Mouse (Mus musculus) heart, embryonic 14.5 days (tissue): ENCODE results near the gene Col4a6. TPM values are rescaled to one million over a fixed set of nuclear protein-coding genes. Genes with fewer than 3 reads are reported as not detected.

Source experiments
- ATAC-seq: fragments of 200-750 bp; cut with Nextera tagmentation; 2 replicates; pipeline ENCODE4 v1.8.0; 2017; ENCODE audit warnings: low read depth, moderate TSS enrichment; ENCODE audit not compliant: insufficient number of reproducible peaks, insufficient read depth, low FRiP score
- H3K27ac ChIP-seq, 2 experiments: fragments of 200-500 bp in 1 of 2; fragments of 300-500 bp in 1 of 2; sonication (generic) in 1 of 2; replicated peaks in 1 of 2; 2 replicates each; pipeline ENCODE4 v1.5.1; 2012 to 2014; ENCODE audit warnings: low read depth in 2 of 2, low read length in 2 of 2, control low read depth in 1 of 2, mild to moderate bottlenecking in 1 of 2, mixed read lengths in 1 of 2; ENCODE audit not compliant: control insufficient read depth in 1 of 2, insufficient read depth in 1 of 2
- H3K27me3 ChIP-seq: fragments of 300-500 bp; sonication (generic); 2 replicates; pipeline ENCODE4 v1.6.1; 2014; ENCODE audit warnings: mild to moderate bottlenecking, low read length, control low read depth; ENCODE audit not compliant: control insufficient read depth, insufficient read depth
- H3K36me3 ChIP-seq: fragments of 300-500 bp; sonication (generic); 2 replicates; pipeline ENCODE4 v1.6.1; 2014; ENCODE audit warnings: mild to moderate bottlenecking, control low read depth, low read length, mixed read lengths; ENCODE audit not compliant: control insufficient read depth, insufficient read depth
- H3K4me1 ChIP-seq, 2 experiments: fragments of 200-500 bp in 1 of 2; fragments of 300-500 bp in 1 of 2; sonication (generic) in 1 of 2; 2 replicates each; pipeline ENCODE4 v1.6.1; 2012 to 2014; ENCODE audit warnings: low read length in 2 of 2, control low read depth in 1 of 2, mixed read lengths in 1 of 2; ENCODE audit not compliant: control insufficient read depth in 2 of 2, insufficient read depth in 2 of 2
- H3K4me2 ChIP-seq: fragments of 300-500 bp; sonication (generic); 2 replicates; pipeline ENCODE4 v1.6.1; 2014; ENCODE audit warnings: mild to moderate bottlenecking, low read length
- H3K4me3 ChIP-seq, 2 experiments: fragments of 200-500 bp in 1 of 2; fragments of 300-500 bp in 1 of 2; sonication (generic) in 1 of 2; 2 replicates each; pipeline ENCODE4 v1.5.1; 2012 to 2014; ENCODE audit warnings: low read length in 2 of 2, mild to moderate bottlenecking in 2 of 2, control low read depth in 1 of 2, low read depth in 1 of 2, moderate library complexity in 1 of 2; ENCODE audit not compliant: control insufficient read depth in 1 of 2, insufficient read depth in 1 of 2
- H3K9ac ChIP-seq: fragments of 300-500 bp; sonication (generic); 2 replicates; pipeline ENCODE4 v1.6.1; 2014; ENCODE audit warnings: mild to moderate bottlenecking, low read length
- H3K9me3 ChIP-seq: fragments of 300-500 bp; sonication (generic); 2 replicates; pipeline ENCODE4 v1.6.1; 2016; ENCODE audit warnings: low read length, control low read depth; ENCODE audit not compliant: control insufficient read depth
- WGBS: fragments of 180-500 bp; shearing (Covaris S2); extraction: QIAGEN DNeasy Blood & Tissue Kit; methylation state at CpG from one replicate; pipeline ENCODE4 v1.1.7; 2014; 5-methylcytosine and 5-hydroxymethylcytosine counted together
- polyA plus RNA-seq: library from polyadenylated mRNA; unstranded; fragments of >200 nt; fragmentation: Nextera tagmentation; extraction: Ambion mirVana; gene quantifications from 2 replicates; pipeline ENCODE4 v1.2.1, GENCODE M21; 2014

Col4a6 gene
- polyA plus RNA-seq = 6.3 and 6.6 TPM in 2 replicates

DNA sequence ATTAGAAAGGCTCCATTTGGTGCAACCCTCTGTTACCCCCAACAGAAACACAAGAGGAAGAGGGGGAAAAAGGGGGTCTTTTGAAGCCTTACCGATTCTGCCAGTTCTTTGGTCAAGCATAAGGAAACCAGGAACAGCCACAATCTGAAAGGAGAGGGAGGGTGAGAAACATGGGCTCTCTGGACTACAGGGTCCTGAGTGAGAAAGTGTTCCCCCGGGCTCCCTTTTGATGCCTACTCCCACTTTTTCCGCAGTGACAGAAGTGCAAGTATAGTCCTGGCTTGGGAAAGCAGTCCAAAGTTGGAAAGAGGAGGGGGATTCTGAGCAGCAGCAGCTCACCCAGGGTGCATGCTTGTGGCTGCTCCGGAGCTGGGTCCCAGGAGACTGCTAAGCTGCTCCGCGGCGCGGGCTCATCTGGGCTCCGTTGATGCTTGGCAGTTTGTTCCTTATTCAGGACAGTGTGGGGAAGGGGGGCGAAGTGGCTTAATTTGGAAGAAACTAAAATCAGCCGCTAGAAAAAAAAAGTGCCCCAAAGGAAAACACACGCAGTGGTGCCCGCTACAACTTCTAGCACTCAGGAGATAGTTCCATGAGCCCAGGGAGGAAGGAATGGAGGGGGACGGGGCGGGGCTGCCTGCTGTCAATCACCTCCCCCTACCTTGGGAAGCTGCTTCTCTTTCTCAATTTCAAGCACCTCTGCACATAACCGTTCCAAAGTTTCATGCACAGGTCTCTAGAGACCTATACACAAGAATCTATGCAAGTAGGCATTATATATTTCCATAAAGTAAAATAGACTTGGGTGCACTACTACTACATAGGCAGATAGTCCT, at the start of gene Col4a6:
Gene Col4a6, minus strand, starts transcription at position 607 of the 833 bp plus-strand sequence.
- H3K4me1 ChIP-seq = no peaks in the 10 kb centered on the region
- 14% methylated on average over 16 of the region's 16 CpGs for WGBS
- no peaks in the 10 kb centered on the region for H3K27me3 ChIP-seq
- ATAC-seq = no peak
- peak within 1 kb of the TSS in 1 of 2 experiments; percentile 47; a peak in 2 of 4 replicates for H3K27ac ChIP-seq
- no peaks in the 10 kb centered on the region for H3K9me3 ChIP-seq
- peak within 1 kb of the TSS; percentile 81 for H3K9ac ChIP-seq
- peak within 1 kb of the TSS; percentile 64 for H3K4me2 ChIP-seq
- H3K36me3 ChIP-seq = no peaks in the 10 kb centered on the region
- H3K4me3 ChIP-seq = peak within 1 kb of the TSS; percentile 55 to 66

DNA sequence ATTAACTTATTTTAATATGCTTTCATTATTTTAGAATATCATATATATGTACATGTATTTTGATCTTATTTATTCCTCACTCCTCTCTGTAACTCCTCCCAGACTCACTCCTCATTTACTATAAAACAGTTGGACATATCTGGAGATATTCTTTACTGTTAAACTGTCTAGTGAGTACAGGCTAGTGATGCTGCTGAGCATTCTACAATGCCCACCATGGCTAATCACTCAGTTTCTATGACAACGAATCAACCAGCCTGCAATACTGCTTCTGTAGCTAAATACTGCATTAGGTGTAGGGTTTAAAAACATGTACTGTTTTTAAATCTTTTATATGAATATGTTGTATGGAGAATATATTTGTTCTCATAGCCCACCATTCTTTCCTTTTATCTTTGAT, 29.2 kb upstream of the Col4a6 start:
- no peaks in the 10 kb centered on the region for H3K4me1 ChIP-seq
- no peaks in the 10 kb centered on the region for H3K27me3 ChIP-seq
- 93% methylated on average over 1 of the region's 1 CpGs for WGBS
- H3K27ac ChIP-seq = no peak overlapping the region
- ATAC-seq = no peak
- H3K4me2 ChIP-seq = no peak overlapping the region
- H3K9me3 ChIP-seq = no peaks in the 10 kb centered on the region
- H3K9ac ChIP-seq = no peak overlapping the region
- no peak overlapping the region for H3K4me3 ChIP-seq
- no peaks in the 10 kb centered on the region for H3K36me3 ChIP-seq

DNA sequence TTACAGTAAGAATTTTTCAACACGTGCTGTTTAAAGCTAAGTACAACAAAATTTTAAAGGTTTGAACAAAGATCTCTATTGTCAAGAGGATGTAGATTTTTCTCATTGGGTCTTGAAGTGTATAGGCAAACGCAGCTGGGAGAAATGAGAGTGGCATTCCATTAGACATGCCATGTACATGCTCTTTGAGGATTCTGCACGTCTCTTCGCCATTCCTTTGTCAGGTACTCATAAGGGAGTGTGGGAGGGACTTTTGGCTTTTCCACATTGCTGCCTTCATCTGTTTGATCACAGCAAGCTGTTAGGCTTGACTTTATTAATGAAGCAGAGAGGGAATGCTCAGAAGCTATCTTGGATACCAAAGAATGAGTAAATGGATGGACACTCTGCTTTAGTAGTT, 20.7 kb upstream of the Col4a6 start:
- Histone ChIP-seq H3K27me3 (no peaks in the 10 kb centered on the region), H3K4me3 (no peak overlapping the region), H3K4me2 (no peak overlapping the region), H3K27ac (no peak overlapping the region), H3K9me3 (no peaks in the 10 kb centered on the region), H3K9ac (no peak overlapping the region), H3K4me1 (no peaks in the 10 kb centered on the region), H3K36me3 (no peaks in the 10 kb centered on the region)
- no peak for ATAC-seq
- 66% methylated on average over 4 of the region's 4 CpGs for WGBS

GRCm38 (mm10) chrX:141475566-141476327, 1.9 kb upstream of the Col4a6 start:
- no peak for ATAC-seq
- no peaks in the 10 kb centered on the region for H3K27me3 ChIP-seq
- H3K4me3 ChIP-seq = peak overlapping the region; percentile 55 to 75
- no peaks in the 10 kb centered on the region for H3K4me1 ChIP-seq
- no peaks in the 10 kb centered on the region for H3K9me3 ChIP-seq
- H3K27ac ChIP-seq = peak overlapping the region; percentile 82 to 90
- peak overlapping the region; percentile 64 for H3K4me2 ChIP-seq
- peak overlapping the region; percentile 81 for H3K9ac ChIP-seq
- no peaks in the 10 kb centered on the region for H3K36me3 ChIP-seq
- WGBS = 16% methylated on average over 14 of the region's 14 CpGs

DNA sequence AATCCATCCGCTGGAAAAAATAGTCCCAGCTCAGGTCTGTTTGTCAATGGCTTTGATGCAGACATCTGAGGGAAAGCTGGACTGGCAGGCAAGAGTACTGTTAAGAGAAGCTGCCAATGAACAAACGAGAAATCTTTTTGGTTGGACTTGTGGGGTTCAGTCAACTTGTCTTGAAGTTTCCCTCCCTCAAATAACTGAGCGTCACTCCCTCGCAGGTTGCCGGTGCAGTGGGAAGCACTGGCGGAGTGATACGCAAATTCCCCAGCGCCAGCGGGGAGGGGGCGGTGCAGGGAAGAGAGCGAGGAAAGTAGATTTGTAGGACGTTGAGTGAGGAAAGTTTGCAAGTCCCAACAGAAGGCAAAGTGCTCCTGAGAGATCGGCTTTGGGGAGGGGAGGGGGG, 1.2 kb upstream of the Col4a6 start, which contains the start of gene Col4a5:
Gene Col4a5, plus strand, starts transcription at position 276 of the 400 bp plus-strand sequence.
- Histone ChIP-seq H3K4me1 (no peaks in the 10 kb centered on the region), H3K9ac (peak within 1 kb of the TSS; percentile 81), H3K27me3 (no peaks in the 10 kb centered on the region), H3K36me3 (no peaks in the 10 kb centered on the region), H3K27ac (peak within 1 kb of the TSS; percentile 82 to 90), H3K9me3 (no peaks in the 10 kb centered on the region), H3K4me3 (peak within 1 kb of the TSS; percentile 55 to 75), H3K4me2 (peak within 1 kb of the TSS; percentile 64)
- WGBS = 20% methylated on average over 13 of the region's 13 CpGs
- ATAC-seq = peak; percentile 73; the same call in 1 of the 2 replicates

- Histone ChIP-seq H3K27ac (no peak overlapping the region), H3K27me3 (no peaks in the 10 kb centered on the region), H3K36me3 (no peaks in the 10 kb centered on the region), H3K9me3 (no peaks in the 10 kb centered on the region), H3K4me2 (no peak overlapping the region), H3K4me1 (0 out of 4 replicates have a peak, but pooled peaks cover 0 to 4% of the 10 kb centered on the region in 2 experiments), H3K4me3 (no peak overlapping the region), H3K9ac (no peak overlapping the region)
- WGBS = 74% methylated on average over 1 of the region's 1 CpGs
- ATAC-seq = no peak
Observed at GRCm38 (mm10) chrX:141447936-141448335, 25.9 kb downstream of the Col4a6 start.

GRCm38 (mm10) chrX:141439423-141439822, 34.5 kb downstream of the Col4a6 start:
- H3K4me3 ChIP-seq = no peak overlapping the region
- H3K27me3 ChIP-seq = no peaks in the 10 kb centered on the region
- no peaks in the 10 kb centered on the region for H3K36me3 ChIP-seq
- 23% methylated on average over 2 of the region's 2 CpGs for WGBS
- no peak overlapping the region for H3K9ac ChIP-seq
- H3K4me1 ChIP-seq = no peaks in the 10 kb centered on the region
- no peaks in the 10 kb centered on the region for H3K9me3 ChIP-seq
- H3K27ac ChIP-seq = no peak overlapping the region
- H3K4me2 ChIP-seq = no peak overlapping the region
- ATAC-seq = no peak
